Mouse (Mus musculus) kidney, postnatal 14 days (tissue): ENCODE data around the gene Slc30a2.
"Not testable (repeated sequence)": the region's sequence is repeated elsewhere in the genome, so short reads cannot be mapped to it uniquely, and the experiment has no call there.

Experiments used
- DNase-seq: peaks from one replicate; pipeline ENCODE4 v3.0.0; 2022; ENCODE audit warnings: mixed read lengths

The Slc30a2 gene

DNA sequence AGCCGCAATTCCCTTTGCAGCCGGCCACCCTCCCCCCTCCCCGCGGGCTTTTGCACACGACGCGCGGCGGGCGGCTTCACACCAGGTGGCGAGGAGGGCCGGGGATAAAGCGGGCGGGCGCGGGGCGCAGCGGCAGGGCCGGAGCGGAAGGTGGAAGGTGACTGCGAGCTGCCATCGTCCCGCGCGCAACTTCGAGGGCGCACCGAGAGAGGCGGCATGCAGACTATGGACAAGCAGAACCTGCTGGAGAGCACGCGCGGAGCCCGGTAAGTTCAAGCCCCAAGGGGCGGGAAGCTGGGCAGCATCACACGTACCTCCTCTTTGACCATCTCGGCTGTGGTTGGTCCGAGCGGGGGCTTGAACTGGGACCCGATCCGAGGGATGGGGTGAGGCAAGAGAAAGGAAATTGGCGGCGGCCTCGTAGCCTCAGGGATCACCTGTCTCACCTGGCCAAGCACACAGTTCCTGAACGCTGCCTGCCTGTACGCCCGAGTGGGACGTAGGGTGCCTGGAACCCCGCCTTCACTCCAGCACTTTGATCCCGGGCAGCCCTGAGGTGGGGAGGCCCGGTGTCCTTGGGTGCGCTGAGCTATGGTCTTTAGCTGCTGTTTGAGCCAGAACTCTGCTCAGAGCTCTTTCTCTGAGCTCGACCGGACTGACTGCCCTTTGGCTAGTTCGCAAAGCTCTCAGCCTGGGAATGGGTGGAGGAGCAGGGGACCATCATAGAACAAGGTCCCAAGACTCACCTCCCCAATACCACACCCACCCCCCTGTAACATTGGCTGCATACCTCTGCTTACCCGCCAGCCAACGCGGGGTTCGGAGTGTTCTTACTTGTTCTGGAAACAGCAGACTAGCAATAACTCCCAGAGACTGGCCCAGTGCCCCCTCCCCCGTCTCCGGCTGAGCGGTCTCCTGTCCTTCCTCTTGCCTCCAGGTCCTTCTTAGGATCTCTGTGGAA lies at the start of gene Slc30a2:
TSS of gene Slc30a2 (plus strand) at position 111 of the 961 bp plus-strand sequence.
- peak; percentile 70 for DNase-seq

GRCm38 (mm10) chr4:134293692-134294163 lies 49.3 kb upstream of the Slc30a2 start:
- no peak for DNase-seq

DNA sequence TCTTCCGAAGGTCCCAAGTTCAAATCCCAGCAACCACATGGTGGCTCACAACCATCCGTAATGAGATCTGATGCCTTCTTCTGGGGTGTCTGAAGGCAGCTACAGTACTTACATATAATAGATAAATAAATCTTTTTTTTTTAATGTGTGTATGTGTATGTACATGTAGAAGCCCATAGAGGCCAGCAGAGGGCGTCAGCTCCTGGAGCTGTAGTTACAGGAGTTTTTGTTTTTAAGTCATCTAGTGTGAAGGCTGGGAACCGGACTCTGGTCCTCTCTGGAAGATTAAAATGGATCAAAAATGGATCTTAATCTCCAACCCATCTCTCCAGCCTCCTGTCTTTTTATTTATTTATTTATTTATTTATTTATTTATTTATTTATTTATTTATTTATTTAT lies 46.9 kb upstream of the Slc30a2 start:
- not testable (repeated sequence) for DNase-seq

GRCm38 (mm10) chr4:134296523-134296922 lies 46.5 kb upstream of the Slc30a2 start:
- no peak for DNase-seq

GRCm38 (mm10) chr4:134297369-134297768 lies 45.6 kb upstream of the Slc30a2 start:
- DNase-seq: no peak

GRCm38 (mm10) chr4:134298626-134299497 lies 44.1 kb upstream of the Slc30a2 start:
- DNase-seq: no peak

GRCm38 (mm10) chr4:134299498-134299810 lies 43.5 kb upstream of the Slc30a2 start:
- DNase-seq: no peak

GRCm38 (mm10) chr4:134300316-134300715 lies 42.7 kb upstream of the Slc30a2 start:
- no peak for DNase-seq

- DNase-seq: no peak
Measured at GRCm38 (mm10) chr4:134302084-134302483, 40.9 kb upstream of the Slc30a2 start.

GRCm38 (mm10) chr4:134306963-134307362 lies 36.0 kb upstream of the Slc30a2 start:
- DNase-seq: no peak

DNA sequence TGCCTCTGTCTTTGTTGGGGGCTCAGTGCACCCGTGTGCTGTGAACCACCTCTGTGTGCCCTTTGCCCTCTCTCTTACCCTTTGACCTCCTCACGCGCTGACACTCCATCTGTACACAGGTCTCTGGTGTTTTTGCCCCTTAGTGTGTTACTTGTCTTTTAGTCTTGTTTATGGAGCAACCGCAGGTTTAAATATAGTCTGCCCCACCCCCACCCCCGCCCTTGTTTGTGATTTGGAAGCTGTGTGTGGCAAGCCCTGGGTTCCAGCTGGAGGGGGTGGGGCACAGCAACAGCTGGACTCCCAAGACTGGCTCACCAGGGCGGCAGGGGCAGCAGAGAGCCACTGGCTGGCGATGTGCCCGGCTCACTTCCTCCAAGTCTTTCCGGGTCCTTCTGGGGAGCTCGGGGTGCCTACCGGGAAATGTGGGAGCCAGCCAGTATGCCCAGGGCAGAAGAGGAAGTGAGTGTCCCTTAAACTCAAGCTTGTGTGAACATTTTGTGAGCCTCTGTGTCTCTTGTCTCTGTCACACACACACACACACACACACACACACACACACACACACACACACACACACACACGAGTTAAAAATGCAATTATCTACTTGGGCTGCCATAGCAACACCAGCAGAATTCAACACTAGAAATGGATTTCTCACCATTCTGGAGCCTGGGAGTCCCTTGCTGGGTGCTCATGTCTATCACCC lies 35.5 kb upstream of the Slc30a2 start:
- peak; percentile 75 for DNase-seq

DNA sequence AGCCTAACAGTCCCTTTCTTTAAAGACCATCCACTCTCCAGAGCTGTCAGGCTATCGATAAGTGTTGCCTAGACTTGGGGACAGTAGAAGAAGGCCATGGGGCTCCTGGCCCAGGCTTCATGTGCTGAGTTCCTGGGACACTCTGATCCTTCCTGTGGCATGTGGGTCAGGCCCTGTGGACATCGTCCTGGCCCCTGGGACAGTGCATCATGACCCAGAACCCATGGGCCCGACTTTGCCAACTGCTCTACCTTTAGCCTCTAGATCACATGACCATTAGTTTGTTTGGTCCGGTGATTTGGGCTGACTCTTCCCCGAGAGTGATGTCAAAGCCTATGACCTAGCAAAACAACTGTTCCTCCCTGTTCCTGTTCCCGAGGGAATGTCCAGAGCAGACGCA lies 32.9 kb upstream of the Slc30a2 start:
- DNase-seq: no peak

GRCm38 (mm10) chr4:134310656-134311055 lies 32.3 kb upstream of the Slc30a2 start:
- DNase-seq: no peak

DNA sequence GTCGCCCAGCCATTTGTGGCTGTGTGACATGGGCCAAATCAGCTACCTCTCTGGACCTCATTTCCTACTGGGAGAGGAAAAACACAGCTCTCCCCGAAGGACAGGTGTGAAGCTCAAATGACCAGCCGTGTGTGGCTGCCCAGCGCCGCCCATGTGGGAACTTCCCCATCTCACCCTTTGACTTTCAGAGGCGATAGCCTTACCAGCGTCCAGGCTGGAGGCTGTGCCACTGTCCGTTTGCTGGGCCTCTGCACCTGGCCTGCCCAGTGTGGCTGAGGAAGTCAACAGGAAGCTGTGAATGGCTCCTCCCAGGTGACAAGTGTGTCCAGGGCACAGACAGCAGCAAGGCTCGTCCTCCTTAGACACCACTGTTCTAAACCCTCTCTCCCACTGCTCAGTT lies 31.2 kb upstream of the Slc30a2 start:
- no peak for DNase-seq

GRCm38 (mm10) chr4:134312341-134312740 lies 30.6 kb upstream of the Slc30a2 start:
- DNase-seq: no peak

GRCm38 (mm10) chr4:134312901-134313300 lies 30.1 kb upstream of the Slc30a2 start:
- no peak for DNase-seq

DNA sequence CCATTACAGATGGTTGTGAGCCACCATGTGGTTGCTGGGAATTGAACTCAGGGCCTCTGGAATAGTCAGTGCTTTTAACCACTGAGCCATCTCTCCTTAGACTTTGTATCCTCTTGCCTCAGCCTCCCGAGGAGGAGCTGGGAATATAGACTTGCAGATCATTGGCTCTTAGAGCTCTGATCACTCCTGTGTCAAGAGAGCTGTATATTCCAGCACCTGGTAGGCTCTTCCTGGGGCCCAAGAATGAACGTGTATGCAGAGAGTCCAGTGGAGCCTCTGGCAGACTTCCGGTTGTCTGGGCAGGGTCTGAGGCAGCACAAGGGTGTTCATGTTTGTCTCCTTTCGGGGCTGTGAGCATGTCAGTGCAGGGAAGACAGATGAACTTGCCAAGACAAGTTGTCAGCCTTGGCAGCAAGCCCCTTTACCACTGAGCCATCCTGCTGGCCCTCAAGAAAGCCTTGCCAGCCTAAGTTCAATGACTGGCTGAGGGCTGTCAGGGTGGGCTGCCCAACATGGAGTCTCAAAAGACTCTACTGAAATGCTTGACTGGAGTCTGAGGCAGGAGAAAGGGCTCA lies 28.8 kb upstream of the Slc30a2 start:
- DNase-seq: no peak

- no peak for DNase-seq
Measured at GRCm38 (mm10) chr4:134314876-134315275, 28.1 kb upstream of the Slc30a2 start, which contains the start of gene Trim63. Gene Trim63 (plus strand): TSS chr4:134315120.

GRCm38 (mm10) chr4:134315470-134315869 lies 27.5 kb upstream of the Slc30a2 start:
- DNase-seq: no peak

DNA sequence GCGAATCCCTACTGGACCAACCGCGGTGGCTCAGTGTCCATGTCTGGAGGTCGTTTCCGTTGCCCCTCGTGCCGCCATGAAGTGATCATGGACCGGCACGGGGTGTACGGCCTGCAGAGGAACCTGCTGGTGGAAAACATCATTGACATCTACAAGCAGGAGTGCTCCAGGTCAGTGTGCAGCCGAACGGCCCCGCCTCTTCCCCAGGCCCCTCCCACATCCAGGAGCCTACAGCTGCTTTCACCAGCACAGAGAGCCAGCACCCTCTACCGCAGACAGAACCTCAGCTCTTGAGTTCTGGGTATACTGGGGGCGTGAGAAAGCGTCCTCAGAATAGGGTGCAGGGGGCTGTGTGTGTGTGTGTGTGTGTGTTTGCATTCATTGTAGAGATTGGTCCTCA lies 26.6 kb upstream of the Slc30a2 start:
- peak; percentile 39 for DNase-seq

- no peak for DNase-seq
Measured at GRCm38 (mm10) chr4:134319074-134319473, 23.9 kb upstream of the Slc30a2 start.

- DNase-seq: no peak
Measured at GRCm38 (mm10) chr4:134319674-134320073, 23.3 kb upstream of the Slc30a2 start.
